Mouse (Mus musculus): Measurements from ENCODE around the gene Pde4d.

The Pde4d gene

DNA sequence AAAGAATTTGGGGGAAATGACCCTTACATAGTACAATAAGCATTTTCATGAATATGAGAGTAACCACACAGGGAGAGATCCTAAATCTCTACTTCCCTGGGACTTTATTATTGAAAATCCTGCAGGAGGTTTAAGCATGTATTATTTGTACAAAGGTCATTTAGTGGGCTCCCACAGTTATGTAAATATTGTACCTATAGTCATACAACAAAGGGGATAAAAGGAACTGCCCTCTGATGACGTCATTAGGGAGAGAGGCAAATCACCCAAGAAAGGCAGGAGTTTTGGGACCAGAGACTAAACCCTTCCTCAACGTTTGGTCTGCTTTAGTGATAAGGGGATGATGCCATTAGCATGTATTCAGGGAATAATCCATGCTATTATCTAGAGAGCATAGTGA, 1390.5 kb downstream of the Pde4d start:
- no peak for DNase-seq (ENCODE audit: low read depth in 2 of 2, low spot score in 2 of 2)

DNA sequence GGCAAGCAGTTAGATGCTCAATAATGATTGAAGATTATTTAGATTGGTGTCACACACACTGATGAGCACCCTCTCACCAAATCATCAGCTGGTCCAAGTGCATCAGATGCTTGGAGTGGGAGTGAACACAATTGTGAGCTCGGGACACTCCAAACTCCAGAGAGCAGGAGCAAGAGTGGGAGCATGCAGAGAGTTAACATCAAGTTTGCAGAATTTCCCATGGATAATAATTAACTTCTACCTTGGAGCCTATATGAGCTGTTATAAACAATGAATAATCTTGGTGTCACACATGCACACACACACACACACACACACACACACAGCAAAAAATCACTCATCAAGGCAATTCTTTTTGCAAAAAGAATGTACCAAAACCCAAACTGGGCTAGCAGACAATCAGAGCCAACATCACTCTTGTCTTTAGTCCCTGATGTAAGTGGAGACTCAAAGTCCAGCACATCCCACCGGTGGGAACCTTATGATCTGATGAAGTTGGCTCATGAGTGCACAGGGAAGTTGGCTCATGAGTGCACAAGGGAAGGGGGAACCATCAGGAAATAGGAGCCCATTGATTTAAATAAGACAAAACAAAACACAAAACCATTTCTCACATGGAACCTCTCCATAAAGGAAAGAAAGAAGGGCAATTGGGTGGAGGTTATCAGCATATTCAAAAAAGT, 1391.5 kb downstream of the Pde4d start:
- no peak for DNase-seq (ENCODE audit: low read depth in 2 of 2, low spot score in 2 of 2)

DNA sequence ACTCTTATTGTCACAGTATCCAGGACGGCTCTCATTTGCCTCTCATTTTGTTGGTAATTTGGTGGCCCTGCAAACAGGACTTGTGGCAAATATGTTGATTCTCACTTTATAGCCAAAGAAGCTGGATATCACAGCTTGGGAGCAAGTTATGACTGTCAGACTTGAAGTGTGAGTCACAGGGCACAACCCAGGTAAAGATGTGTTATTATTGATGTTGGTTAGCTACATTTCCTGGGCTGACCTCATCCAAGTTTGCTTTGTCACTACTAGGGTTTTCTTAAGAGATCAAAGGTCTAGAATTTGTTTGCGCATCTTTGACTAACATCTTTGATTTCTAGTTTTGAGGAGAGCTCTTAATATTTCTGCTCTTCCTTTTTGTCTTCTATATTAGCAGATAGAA, 1393.2 kb downstream of the Pde4d start:
- peak; percentile 8 to 19 for DNase-seq (ENCODE audit: low read depth in 2 of 2, low spot score in 2 of 2)

DNA sequence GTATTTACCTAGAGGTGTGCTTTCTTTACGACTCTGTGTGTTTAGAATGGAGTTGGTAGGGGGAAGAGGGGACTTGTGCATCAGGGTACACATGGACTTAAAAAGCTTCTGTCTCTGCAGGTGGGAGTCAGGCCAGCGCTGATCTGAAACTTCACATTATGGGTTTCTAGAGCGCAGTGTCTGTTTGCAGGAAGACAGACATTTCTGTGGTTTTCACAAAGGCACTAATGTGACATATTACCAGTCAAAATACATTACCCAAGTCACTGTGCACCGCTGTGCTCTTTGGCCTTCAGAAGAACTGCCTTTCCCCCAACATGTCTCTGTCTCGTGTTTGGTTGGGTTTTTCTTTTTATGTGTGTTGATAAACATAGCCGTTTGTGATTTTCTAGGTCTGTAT, 1395.1 kb downstream of the Pde4d start:
- DNase-seq (ENCODE audit: low read depth in 2 of 2, low spot score in 2 of 2) = peak; percentile 6 to 46

DNA sequence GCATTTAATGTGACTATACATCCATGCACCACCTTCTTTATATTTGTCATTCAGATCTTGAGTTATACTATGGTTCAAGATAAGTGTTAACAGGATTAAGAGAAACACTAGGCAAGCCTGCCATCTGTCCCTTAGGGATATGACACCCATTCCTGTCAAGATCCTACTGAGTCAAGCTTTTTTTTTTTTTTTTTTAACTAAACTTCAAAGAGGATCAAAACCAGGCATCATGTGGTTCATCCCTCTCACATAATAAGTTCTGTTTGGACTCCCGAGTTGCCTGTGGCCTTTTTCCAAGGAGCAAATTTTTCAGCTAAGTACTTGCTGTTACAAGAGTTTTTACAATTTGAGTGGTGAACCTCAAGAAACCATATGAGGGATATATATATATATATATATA, 1414.1 kb downstream of the Pde4d start:
- no peak for DNase-seq (ENCODE audit: low read depth in 2 of 2, low spot score in 2 of 2)

- DNase-seq (ENCODE audit: low read depth in 2 of 2, low spot score in 2 of 2) = no peak
Observed at GRCm38 (mm10) chr13:109864311-109864710, 1414.6 kb downstream of the Pde4d start.

GRCm38 (mm10) chr13:109880392-109880791, 1430.6 kb downstream of the Pde4d start:
- DNase-seq (ENCODE audit: low read depth in 2 of 2, low spot score in 2 of 2) = no peak

DNA sequence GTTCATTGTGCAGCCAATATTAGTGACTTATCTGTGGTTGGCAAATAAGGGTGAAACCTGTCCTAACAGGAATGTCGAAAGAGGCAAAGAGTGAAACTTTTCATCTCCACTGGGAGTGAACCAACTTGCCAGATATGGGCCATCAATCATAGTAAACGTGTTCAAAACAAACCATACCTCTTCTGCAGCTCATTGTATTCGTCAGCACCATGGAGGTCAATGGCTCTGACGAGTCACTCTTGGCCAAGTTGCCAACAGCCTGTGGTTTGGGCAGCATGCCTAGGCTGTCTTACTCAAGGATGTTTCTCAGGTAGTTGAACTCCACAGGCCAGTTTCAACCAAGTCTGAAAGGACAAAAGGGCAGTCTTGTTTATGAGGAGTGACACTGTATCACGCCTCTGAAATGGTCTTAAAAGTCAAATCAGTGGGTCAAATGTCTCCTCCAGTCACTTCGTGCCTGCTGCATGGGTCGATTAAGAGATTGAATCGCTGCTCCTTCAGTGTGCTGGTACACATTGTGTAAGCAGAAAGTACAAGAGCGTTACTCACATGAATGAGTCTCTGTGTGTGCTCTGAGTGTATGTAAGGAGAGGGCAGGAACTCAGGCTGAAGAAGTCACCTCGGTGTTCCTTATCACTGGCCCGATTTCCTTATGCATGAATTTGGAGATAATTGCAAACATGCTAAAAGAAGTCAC, 1431.6 kb downstream of the Pde4d start:
- no peak for DNase-seq (ENCODE audit: low read depth in 2 of 2, low spot score in 2 of 2)

GRCm38 (mm10) chr13:109883636-109884035, 1433.9 kb downstream of the Pde4d start:
- DNase-seq (ENCODE audit: low read depth in 2 of 2, low spot score in 2 of 2) = no peak

- no peak for DNase-seq (ENCODE audit: low read depth in 2 of 2, low spot score in 2 of 2)
Observed at GRCm38 (mm10) chr13:109884812-109885211, 1435.1 kb downstream of the Pde4d start.

GRCm38 (mm10) chr13:109888293-109888692, 1438.5 kb downstream of the Pde4d start:
- DNase-seq (ENCODE audit: low read depth in 2 of 2, low spot score in 2 of 2) = no peak

- no peak for DNase-seq (ENCODE audit: low read depth in 2 of 2, low spot score in 2 of 2)
Observed at GRCm38 (mm10) chr13:109891194-109891909, 1441.6 kb downstream of the Pde4d start.

GRCm38 (mm10) chr13:109891910-109892265, 1442.1 kb downstream of the Pde4d start:
- no peak for DNase-seq (ENCODE audit: low read depth in 2 of 2, low spot score in 2 of 2)

DNA sequence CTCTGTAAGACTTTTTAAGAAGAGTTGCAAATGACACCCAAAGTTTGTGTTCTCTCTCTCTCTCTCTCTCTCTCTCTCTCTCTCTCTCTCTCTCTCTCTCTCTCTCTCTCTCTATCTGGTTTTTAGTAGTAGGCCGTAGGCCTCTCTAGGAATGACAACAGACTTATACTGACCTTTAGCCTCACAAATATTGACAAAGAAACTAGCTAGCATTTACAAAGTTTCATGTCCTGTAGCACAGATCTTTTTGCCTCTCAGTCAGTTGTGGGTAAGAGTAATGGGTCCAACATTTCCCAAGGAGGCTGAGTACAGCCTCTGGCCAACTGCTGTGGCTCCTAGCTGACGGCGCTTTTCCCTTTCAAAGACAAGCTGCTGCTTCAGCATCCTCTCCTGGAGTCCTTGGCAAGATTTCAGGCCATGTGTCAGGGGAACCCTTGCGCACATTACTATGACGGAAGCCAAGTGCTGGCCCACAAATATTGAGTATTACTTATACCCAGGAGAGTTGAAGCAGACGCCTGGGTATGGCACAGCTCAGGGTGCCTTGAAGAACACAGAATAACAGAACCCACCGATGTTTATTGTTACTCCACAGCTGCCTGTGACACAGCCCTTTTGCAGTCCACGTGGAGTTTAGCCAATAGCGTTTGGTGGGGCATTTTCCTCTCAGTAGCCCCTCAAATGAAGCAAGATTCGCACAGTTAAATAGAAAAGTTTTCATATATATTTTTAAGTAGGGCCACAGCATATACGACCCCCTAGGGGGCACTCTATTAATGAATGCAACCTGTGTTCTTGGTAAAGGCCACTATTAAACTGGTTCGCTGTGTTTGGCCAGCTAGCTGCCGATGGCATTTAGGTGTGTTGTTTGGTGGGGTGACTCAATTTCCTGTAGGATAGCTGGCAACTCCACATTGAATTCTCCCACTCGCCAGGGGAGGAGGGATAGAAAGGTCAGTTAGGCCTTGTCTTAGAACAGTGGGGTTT, 1450.0 kb downstream of the Pde4d start:
- DNase-seq (ENCODE audit: low read depth in 2 of 2, low spot score in 2 of 2) = no peak

- no peak for DNase-seq (ENCODE audit: low read depth in 2 of 2, low spot score in 2 of 2)
Observed at GRCm38 (mm10) chr13:109901811-109902210, 1452.1 kb downstream of the Pde4d start.

DNA sequence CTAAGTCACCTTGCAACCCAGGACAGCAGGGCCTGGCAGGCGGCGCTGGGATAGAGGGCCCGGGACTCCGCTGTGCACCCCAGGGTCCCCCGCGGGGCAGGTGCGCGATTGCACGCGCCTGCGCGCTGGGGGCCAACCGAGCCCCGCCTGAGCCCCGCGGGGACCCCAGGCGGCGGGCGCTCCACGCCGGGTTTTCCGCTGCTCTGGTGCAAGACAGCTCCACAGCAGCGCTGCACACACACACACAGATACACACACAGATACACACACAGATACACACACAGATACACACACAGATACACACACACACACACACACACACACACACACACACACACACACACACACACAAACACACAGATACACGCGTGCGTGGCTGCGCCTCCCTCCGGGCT, 1452.7 kb downstream of the Pde4d start:
- DNase-seq (ENCODE audit: low read depth in 2 of 2, low spot score in 2 of 2) = peak; percentile 74

- DNase-seq (ENCODE audit: low read depth in 2 of 2, low spot score in 2 of 2) = peak; percentile 85 to 88
Observed at GRCm38 (mm10) chr13:109902855-109903763, 1453.4 kb downstream of the Pde4d start.

DNA sequence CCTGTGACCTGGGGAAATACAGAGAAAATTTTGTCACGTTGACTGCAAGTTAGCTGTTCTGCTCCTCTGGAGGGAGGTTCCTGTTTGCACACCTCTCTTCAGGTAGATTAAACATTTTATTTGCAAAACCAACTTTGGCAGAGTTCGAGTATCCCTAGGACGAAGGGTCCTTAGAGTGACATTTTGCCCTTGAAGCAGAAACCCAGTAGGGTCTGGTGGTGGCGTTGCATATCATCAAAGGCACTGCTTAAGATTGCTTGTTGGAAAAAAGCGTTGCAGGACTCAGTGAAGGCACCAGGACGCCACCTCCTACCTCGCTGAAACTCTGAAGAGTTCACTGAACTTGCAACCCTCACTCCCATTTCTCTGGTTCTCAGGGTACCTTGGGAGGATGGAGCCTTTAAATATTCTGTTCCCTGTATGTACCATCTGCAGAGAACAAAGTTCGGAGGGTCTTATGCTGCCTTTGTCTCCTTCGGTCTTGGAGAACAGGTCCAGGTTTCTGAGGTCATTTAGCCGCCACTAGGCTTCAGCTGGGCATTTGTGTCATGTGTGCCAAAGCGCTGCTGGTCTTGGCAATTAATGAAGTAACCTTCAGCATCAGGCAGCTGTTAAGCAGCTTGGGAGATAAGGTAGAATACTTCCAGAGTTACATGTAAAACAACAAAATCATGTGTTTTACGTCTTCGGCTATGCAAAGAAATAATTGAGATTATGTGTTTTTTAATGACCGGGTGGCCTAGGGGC, 1454.2 kb downstream of the Pde4d start:
- no peak for DNase-seq (ENCODE audit: low read depth in 2 of 2, low spot score in 2 of 2)

GRCm38 (mm10) chr13:109906342-109906888, 1456.7 kb downstream of the Pde4d start:
- DNase-seq (ENCODE audit: low read depth in 2 of 2, low spot score in 2 of 2) = no peak
